Mouse (Mus musculus): ENCODE results near the gene Cd52. TPM values are rescaled to one million over a fixed set of nuclear protein-coding genes. Genes with fewer than 3 reads are reported as not detected.

Cd52 gene
- polyA plus RNA-seq, 1 experiment from 2014 or later = 24.3 TPM

GRCm38 (mm10) chr4:134122281-134122680 lies 27.4 kb upstream of the Cd52 start:
- H3K9ac ChIP-seq (ENCODE audit: low read length) = no peak overlapping the region
- H3K4me3 ChIP-seq (ENCODE audit: low read depth, low read length) = no peak overlapping the region
- 21% methylated on average over 3 of the region's 3 CpGs for WGBS
- no peak overlapping the region for H3K27ac ChIP-seq (ENCODE audit: low read depth)
- no peaks in the 10 kb centered on the region for H3K27me3 ChIP-seq (replicated peaks; ENCODE audit: control insufficient read depth, insufficient read depth, low read length)
- no peak overlapping the region for H3K4me2 ChIP-seq (ENCODE audit: low read length)
- H3K36me3 ChIP-seq (ENCODE audit: control insufficient read depth, insufficient read depth, low read length) = no peaks in the 10 kb centered on the region
- no peak for DNase-seq (ENCODE audit: low spot score)
- H3K9me3 ChIP-seq (ENCODE audit: control insufficient read depth, low read length) = no peaks in the 10 kb centered on the region
- 0 out of 2 replicates have a peak, but pooled peaks cover 4% of the 10 kb centered on the region for H3K4me1 ChIP-seq (replicated peaks; ENCODE audit: control insufficient read depth, insufficient read depth, low read length)
- no peak for ATAC-seq (replicated peaks; ENCODE audit: low FRiP score, low TSS enrichment, low read depth)

DNA sequence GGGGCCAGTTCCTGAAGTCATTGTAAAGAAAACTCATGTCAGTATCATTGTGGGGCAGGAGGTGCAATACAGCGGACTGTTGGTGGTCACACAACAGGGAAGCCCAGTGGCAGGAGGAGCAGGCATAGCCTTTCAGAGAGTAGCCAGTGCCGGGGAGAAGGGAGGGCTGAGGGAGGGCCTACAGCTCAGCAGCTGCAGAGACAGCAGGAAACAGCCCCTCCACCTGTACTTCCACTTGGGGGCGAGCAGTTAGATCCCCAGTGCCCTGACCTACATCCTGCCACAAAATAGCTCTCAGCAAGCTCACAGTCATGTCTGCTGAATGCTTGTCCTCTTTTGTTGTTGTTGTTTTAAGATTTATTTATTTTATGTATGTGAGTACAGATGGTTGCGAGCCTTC lies 26.7 kb upstream of the Cd52 start:
- ATAC-seq (replicated peaks; ENCODE audit: low FRiP score, low TSS enrichment, low read depth) = no peak
- no peaks in the 10 kb centered on the region for H3K9me3 ChIP-seq (ENCODE audit: control insufficient read depth, low read length)
- no peak for DNase-seq (ENCODE audit: low spot score)
- H3K36me3 ChIP-seq (ENCODE audit: control insufficient read depth, insufficient read depth, low read length) = no peaks in the 10 kb centered on the region
- no peak overlapping the region for H3K9ac ChIP-seq (ENCODE audit: low read length)
- WGBS = 47% methylated on average over 4 of the region's 4 CpGs
- no peaks in the 10 kb centered on the region for H3K4me1 ChIP-seq (replicated peaks; ENCODE audit: control insufficient read depth, insufficient read depth, low read length)
- H3K27ac ChIP-seq (ENCODE audit: low read depth) = no peak overlapping the region
- H3K4me3 ChIP-seq (ENCODE audit: low read depth, low read length) = no peak overlapping the region
- H3K4me2 ChIP-seq (ENCODE audit: low read length) = no peak overlapping the region
- H3K27me3 ChIP-seq (replicated peaks; ENCODE audit: control insufficient read depth, insufficient read depth, low read length) = no peaks in the 10 kb centered on the region

DNA sequence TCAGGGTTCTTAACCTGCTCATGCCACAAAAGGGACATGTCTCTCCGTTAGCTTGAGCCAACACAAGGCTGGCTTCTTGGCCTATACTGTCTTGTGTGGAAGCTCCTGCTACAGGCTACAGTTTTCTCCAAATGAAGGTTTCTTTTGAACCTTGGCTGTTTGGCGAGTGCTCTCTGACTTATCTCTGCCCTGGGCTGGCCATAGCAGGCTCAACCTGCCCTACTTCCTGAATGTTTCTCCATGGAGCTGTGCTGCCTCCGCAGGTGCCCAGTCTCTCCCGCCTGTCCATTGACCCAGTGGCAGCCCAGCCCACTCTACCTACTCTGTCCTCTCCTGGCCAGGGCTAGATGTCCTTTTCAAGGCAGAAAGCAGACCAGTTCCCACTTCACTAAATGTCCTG lies 26.0 kb upstream of the Cd52 start:
- H3K27me3 ChIP-seq (replicated peaks; ENCODE audit: control insufficient read depth, insufficient read depth, low read length) = no peaks in the 10 kb centered on the region
- no peak for ATAC-seq (replicated peaks; ENCODE audit: low FRiP score, low TSS enrichment, low read depth)
- 88% methylated on average over 4 of the region's 4 CpGs for WGBS
- H3K27ac ChIP-seq (ENCODE audit: low read depth) = no peak overlapping the region
- H3K9me3 ChIP-seq (ENCODE audit: control insufficient read depth, low read length) = no peaks in the 10 kb centered on the region
- no peak for DNase-seq (ENCODE audit: low spot score)
- no peak overlapping the region for H3K4me3 ChIP-seq (ENCODE audit: low read depth, low read length)
- no peaks in the 10 kb centered on the region for H3K36me3 ChIP-seq (ENCODE audit: control insufficient read depth, insufficient read depth, low read length)
- H3K9ac ChIP-seq (ENCODE audit: low read length) = no peak overlapping the region
- H3K4me2 ChIP-seq (ENCODE audit: low read length) = no peak overlapping the region
- peaks cover 2% of the 10 kb centered on the region; the same call in 1 of the 2 replicates for H3K4me1 ChIP-seq (replicated peaks; ENCODE audit: control insufficient read depth, insufficient read depth, low read length)

- Histone ChIP-seq H3K4me1 (replicated peaks; ENCODE audit: control insufficient read depth, insufficient read depth, low read length) (peaks cover 3% of the 10 kb centered on the region; the same call in 1 of the 2 replicates), H3K27ac (ENCODE audit: low read depth) (no peak overlapping the region), H3K27me3 (replicated peaks; ENCODE audit: control insufficient read depth, insufficient read depth, low read length) (no peaks in the 10 kb centered on the region), H3K4me2 (ENCODE audit: low read length) (no peak overlapping the region), H3K9me3 (ENCODE audit: control insufficient read depth, low read length) (no peaks in the 10 kb centered on the region), H3K9ac (ENCODE audit: low read length) (no peak overlapping the region), H3K4me3 (ENCODE audit: low read depth, low read length) (no peak overlapping the region), H3K36me3 (ENCODE audit: control insufficient read depth, insufficient read depth, low read length) (no peaks in the 10 kb centered on the region)
- DNase-seq (ENCODE audit: low spot score) = no peak
- no peak for ATAC-seq (replicated peaks; ENCODE audit: low FRiP score, low TSS enrichment, low read depth)
- 77% methylated on average over 6 of the region's 6 CpGs for WGBS
Observed at GRCm38 (mm10) chr4:134120192-134120805, 25.4 kb upstream of the Cd52 start.

- H3K27me3 ChIP-seq (replicated peaks; ENCODE audit: control insufficient read depth, insufficient read depth, low read length) = no peaks in the 10 kb centered on the region
- 60% methylated on average over 9 of the region's 9 CpGs for WGBS
- no peak overlapping the region for H3K27ac ChIP-seq (ENCODE audit: low read depth)
- ATAC-seq (replicated peaks; ENCODE audit: low FRiP score, low TSS enrichment, low read depth) = no peak
- H3K9ac ChIP-seq (ENCODE audit: low read length) = no peak overlapping the region
- H3K4me2 ChIP-seq (ENCODE audit: low read length) = no peak overlapping the region
- DNase-seq (ENCODE audit: low spot score) = no peak
- H3K36me3 ChIP-seq (ENCODE audit: control insufficient read depth, insufficient read depth, low read length) = no peaks in the 10 kb centered on the region
- no peak overlapping the region for H3K4me3 ChIP-seq (ENCODE audit: low read depth, low read length)
- H3K4me1 ChIP-seq (replicated peaks; ENCODE audit: control insufficient read depth, insufficient read depth, low read length) = peaks cover 3% of the 10 kb centered on the region; the same call in 1 of the 2 replicates
- no peaks in the 10 kb centered on the region for H3K9me3 ChIP-seq (ENCODE audit: control insufficient read depth, low read length)
Observed at GRCm38 (mm10) chr4:134119644-134120043, 24.8 kb upstream of the Cd52 start.

- H3K4me2 ChIP-seq (ENCODE audit: low read length) = no peak overlapping the region
- no peak overlapping the region for H3K27ac ChIP-seq (ENCODE audit: low read depth)
- ATAC-seq (replicated peaks; ENCODE audit: low FRiP score, low TSS enrichment, low read depth) = no peak
- no peaks in the 10 kb centered on the region for H3K27me3 ChIP-seq (replicated peaks; ENCODE audit: control insufficient read depth, insufficient read depth, low read length)
- H3K9ac ChIP-seq (ENCODE audit: low read length) = no peak overlapping the region
- no peak for DNase-seq (ENCODE audit: low spot score)
- no peaks in the 10 kb centered on the region for H3K36me3 ChIP-seq (ENCODE audit: control insufficient read depth, insufficient read depth, low read length)
- H3K4me3 ChIP-seq (ENCODE audit: low read depth, low read length) = no peak overlapping the region
- peaks cover 3% of the 10 kb centered on the region; the same call in 1 of the 2 replicates for H3K4me1 ChIP-seq (replicated peaks; ENCODE audit: control insufficient read depth, insufficient read depth, low read length)
- H3K9me3 ChIP-seq (ENCODE audit: control insufficient read depth, low read length) = no peaks in the 10 kb centered on the region
- 47% methylated on average over 5 of the region's 5 CpGs for WGBS
Observed at GRCm38 (mm10) chr4:134119042-134119441, 24.2 kb upstream of the Cd52 start.

- Histone ChIP-seq H3K4me3 (ENCODE audit: low read depth, low read length) (no peak overlapping the region), H3K9ac (ENCODE audit: low read length) (no peak overlapping the region), H3K4me1 (replicated peaks; ENCODE audit: control insufficient read depth, insufficient read depth, low read length) (peaks cover 6% of the 10 kb centered on the region; the same call in 1 of the 2 replicates), H3K36me3 (ENCODE audit: control insufficient read depth, insufficient read depth, low read length) (no peaks in the 10 kb centered on the region), H3K27me3 (replicated peaks; ENCODE audit: control insufficient read depth, insufficient read depth, low read length) (no peaks in the 10 kb centered on the region), H3K27ac (ENCODE audit: low read depth) (no peak overlapping the region), H3K9me3 (ENCODE audit: control insufficient read depth, low read length) (no peaks in the 10 kb centered on the region), H3K4me2 (ENCODE audit: low read length) (no peak overlapping the region)
- ATAC-seq (replicated peaks; ENCODE audit: low FRiP score, low TSS enrichment, low read depth) (no peak), DNase-seq (ENCODE audit: low spot score) (no peak)
- 73% methylated on average over 14 of the region's 14 CpGs for WGBS
Observed at GRCm38 (mm10) chr4:134118126-134118800, 23.4 kb upstream of the Cd52 start.

DNA sequence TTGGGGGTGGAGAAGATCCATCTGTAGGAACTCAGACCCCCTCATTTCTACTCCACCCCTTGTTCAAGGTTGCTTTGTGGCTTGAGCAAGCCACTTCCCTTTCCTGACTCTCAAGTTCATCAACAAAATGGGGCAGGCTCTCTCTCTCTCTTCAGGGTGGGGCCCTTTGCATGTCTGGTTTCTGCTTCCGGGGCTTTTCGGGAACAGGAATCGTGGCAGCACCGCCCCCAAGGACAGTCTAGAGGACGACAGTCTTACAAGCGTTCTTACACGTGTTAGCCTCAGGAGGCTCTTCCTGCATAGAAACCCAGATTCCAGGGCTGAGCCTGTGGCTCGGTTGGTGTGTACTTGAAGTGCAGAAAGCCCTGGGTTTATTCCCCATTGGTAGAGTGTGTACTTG lies 22.1 kb upstream of the Cd52 start:
- no peak overlapping the region for H3K4me2 ChIP-seq (ENCODE audit: low read length)
- no peaks in the 10 kb centered on the region for H3K27me3 ChIP-seq (replicated peaks; ENCODE audit: control insufficient read depth, insufficient read depth, low read length)
- H3K9ac ChIP-seq (ENCODE audit: low read length) = no peak overlapping the region
- ATAC-seq (replicated peaks; ENCODE audit: low FRiP score, low TSS enrichment, low read depth) (no peak), DNase-seq (ENCODE audit: low spot score) (no peak)
- no peak overlapping the region for H3K27ac ChIP-seq (ENCODE audit: low read depth)
- H3K9me3 ChIP-seq (ENCODE audit: control insufficient read depth, low read length) = no peaks in the 10 kb centered on the region
- peaks cover 8% of the 10 kb centered on the region; the same call in 1 of the 2 replicates for H3K4me1 ChIP-seq (replicated peaks; ENCODE audit: control insufficient read depth, insufficient read depth, low read length)
- no peak overlapping the region for H3K4me3 ChIP-seq (ENCODE audit: low read depth, low read length)
- 70% methylated on average over 8 of the region's 8 CpGs for WGBS
- no peaks in the 10 kb centered on the region for H3K36me3 ChIP-seq (ENCODE audit: control insufficient read depth, insufficient read depth, low read length)

- DNase-seq (ENCODE audit: low spot score) (no peak), ATAC-seq (replicated peaks; ENCODE audit: low FRiP score, low TSS enrichment, low read depth) (no peak)
- Histone ChIP-seq H3K27ac (ENCODE audit: low read depth) (no peak overlapping the region), H3K9ac (ENCODE audit: low read length) (no peak overlapping the region), H3K27me3 (replicated peaks; ENCODE audit: control insufficient read depth, insufficient read depth, low read length) (no peaks in the 10 kb centered on the region), H3K4me1 (replicated peaks; ENCODE audit: control insufficient read depth, insufficient read depth, low read length) (peaks cover 8% of the 10 kb centered on the region; the same call in 1 of the 2 replicates), H3K36me3 (ENCODE audit: control insufficient read depth, insufficient read depth, low read length) (no peaks in the 10 kb centered on the region), H3K4me3 (ENCODE audit: low read depth, low read length) (no peak overlapping the region), H3K4me2 (ENCODE audit: low read length) (no peak overlapping the region), H3K9me3 (ENCODE audit: control insufficient read depth, low read length) (no peaks in the 10 kb centered on the region)
- 60% methylated on average over 2 of the region's 2 CpGs for WGBS
Observed at GRCm38 (mm10) chr4:134116501-134116900, 21.6 kb upstream of the Cd52 start.
